Mouse (Mus musculus) limb, embryonic 13.5 days (tissue): ENCODE measurements around the gene Ap2b1. TPM values are rescaled to one million over a fixed set of nuclear protein-coding genes. Genes with fewer than 3 reads are reported as not detected.
A peak's percentile ranks its signal among the peaks of the same experiment; 100 is the strongest.

Experiments used
- ATAC-seq: fragments of 200-750 bp; cut with Nextera tagmentation; 2 replicates; pipeline ENCODE4 v1.8.0; 2017; ENCODE audit warnings: low read depth, moderate number of reproducible peaks, moderate TSS enrichment; ENCODE audit not compliant: low FRiP score
- H3K27ac ChIP-seq: fragments of 300-500 bp; sonication (generic); 2 replicates; pipeline ENCODE4 v1.5.1; 2015; ENCODE audit warnings: inconsistent platforms, mild to moderate bottlenecking, moderate library complexity
- H3K27me3 ChIP-seq: fragments of 300-500 bp; sonication (generic); 2 replicates; pipeline ENCODE4 v1.6.1; 2015; ENCODE audit warnings: mild to moderate bottlenecking, inconsistent platforms
- H3K36me3 ChIP-seq: fragments of 300-500 bp; sonication (generic); 2 replicates; pipeline ENCODE4 v1.6.1; 2015; ENCODE audit warnings: inconsistent platforms, mild to moderate bottlenecking, moderate library complexity
- H3K4me1 ChIP-seq: fragments of 300-500 bp; sonication (generic); 2 replicates; pipeline ENCODE4 v1.6.1; 2015; ENCODE audit warnings: inconsistent platforms
- H3K4me2 ChIP-seq: fragments of 300-500 bp; sonication (generic); replicated peaks from 2 replicates; pipeline ENCODE4 v1.6.1; 2015; ENCODE audit warnings: inconsistent platforms, mild to moderate bottlenecking, moderate library complexity
- H3K4me3 ChIP-seq: fragments of 300-500 bp; sonication (generic); 2 replicates; pipeline ENCODE4 v1.5.1; 2015; ENCODE audit warnings: moderate library complexity, mild to moderate bottlenecking, inconsistent platforms
- H3K9ac ChIP-seq: fragments of 300-500 bp; sonication (generic); 2 replicates; pipeline ENCODE4 v1.6.1; 2015; ENCODE audit warnings: mild to moderate bottlenecking, inconsistent platforms
- H3K9me3 ChIP-seq: fragments of 300-500 bp; sonication (generic); 2 replicates; pipeline ENCODE4 v1.6.1; 2016; ENCODE audit warnings: inconsistent platforms
- WGBS: fragments of 180-500 bp; shearing (Covaris S2); methylation state at CpG from one replicate; pipeline ENCODE4 v1.1.7; 2015; 5-methylcytosine and 5-hydroxymethylcytosine counted together
- polyA plus RNA-seq: library from polyadenylated mRNA; unstranded; fragments of >200 nt; fragmentation: Nextera tagmentation; extraction: Ambion mirVana; gene quantifications from 2 replicates; pipeline ENCODE4 v1.2.1, GENCODE M21; 2015

The Ap2b1 gene
- polyA plus RNA-seq, 1 experiment from 2014 or later: 57.8 TPM

DNA sequence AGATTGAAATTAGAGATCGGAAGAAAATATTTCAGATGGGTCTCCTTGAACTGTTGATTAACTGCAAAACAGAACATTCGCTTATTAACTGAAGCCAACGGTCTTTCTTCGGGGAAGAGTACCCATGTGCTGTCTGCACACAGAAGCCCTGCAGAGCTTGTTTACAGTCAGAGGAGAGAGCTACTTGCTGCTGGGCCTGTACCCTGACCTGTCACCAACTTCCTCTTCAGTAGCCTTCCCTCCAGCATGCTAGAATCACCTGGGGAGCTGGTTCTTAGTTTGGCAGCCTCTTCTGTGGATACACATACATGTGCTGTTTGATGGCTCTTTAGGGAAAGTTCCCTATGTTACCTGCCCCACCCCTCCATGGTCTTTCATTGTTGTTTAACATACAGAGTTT lies 13.2 kb upstream of the Ap2b1 start:
- 93% methylated on average over 4 of the region's 4 CpGs for WGBS
- Histone ChIP-seq H3K4me1 (0 out of 2 replicates have a peak, but pooled peaks cover 3% of the 10 kb centered on the region), H3K9ac (no peak overlapping the region)

DNA sequence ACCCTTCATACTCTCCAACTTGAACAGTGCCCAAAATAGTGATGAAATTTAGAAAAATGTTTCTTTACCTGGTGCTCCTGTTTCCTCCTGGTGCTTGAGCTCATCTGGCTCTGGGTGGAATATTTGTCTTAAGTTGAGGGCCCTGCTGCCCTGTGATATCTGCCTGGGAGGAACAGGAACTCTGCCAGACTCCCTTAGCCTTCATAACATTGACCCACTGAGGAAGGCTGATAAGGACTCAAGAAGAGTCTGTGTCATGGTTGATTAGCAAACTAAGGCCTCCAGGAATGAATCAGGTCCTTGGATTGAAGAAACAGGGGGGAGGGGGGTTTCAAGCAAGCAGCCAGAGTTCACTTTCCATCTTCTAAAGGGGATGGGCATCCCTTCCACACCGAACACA lies 12.3 kb upstream of the Ap2b1 start, which contains the start of gene Slfn14:
Gene Slfn14 (minus strand): TSS at position 161 of the 400 bp plus-strand sequence.
- WGBS: 92% methylated on average over 1 of the region's 1 CpGs

More for the DNA sequence above, 13.2 kb upstream of the Ap2b1 start:
- Histone ChIP-seq H3K4me3 (no peak overlapping the region), H3K36me3 (no peaks in the 10 kb centered on the region), H3K9me3 (no peaks in the 10 kb centered on the region), H3K4me2 (no peak overlapping the region), H3K27me3 (no peaks in the 10 kb centered on the region), H3K27ac (no peak overlapping the region)
- no peak for ATAC-seq

DNA sequence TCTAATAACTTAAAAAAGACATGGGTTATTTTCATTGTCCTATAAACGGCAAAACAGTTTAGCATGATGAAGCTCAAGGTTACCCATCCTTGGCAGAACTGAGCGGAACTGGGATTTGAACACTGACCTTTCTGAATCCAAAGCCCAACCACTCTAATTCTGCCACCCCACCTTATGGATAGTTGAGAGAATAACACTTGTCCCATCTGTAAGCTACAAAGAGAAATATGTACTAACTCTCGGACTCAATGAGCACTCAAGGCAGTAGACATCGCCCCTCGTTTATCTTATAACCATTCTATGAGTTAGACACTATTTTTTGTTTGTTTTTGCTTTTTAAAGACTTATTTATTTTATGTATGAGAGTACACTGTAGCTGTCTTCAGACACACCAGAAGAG lies 9.8 kb upstream of the Ap2b1 start:
- Histone ChIP-seq H3K27me3 (no peaks in the 10 kb centered on the region), H3K9ac (no peak overlapping the region), H3K9me3 (no peaks in the 10 kb centered on the region), H3K4me1 (peaks cover 24% of the 10 kb centered on the region), H3K27ac (no peak overlapping the region), H3K36me3 (no peaks in the 10 kb centered on the region), H3K4me2 (no peak overlapping the region), H3K4me3 (no peak overlapping the region)
- WGBS: 89% methylated on average over 5 of the region's 5 CpGs
- no peak for ATAC-seq

More for the DNA sequence above, 12.3 kb upstream of the Ap2b1 start, which contains the start of gene Slfn14:
- Histone ChIP-seq H3K4me1 (0 out of 2 replicates have a peak, but pooled peaks cover 7% of the 10 kb centered on the region), H3K4me3 (no peak within 1 kb of the TSS), H3K9ac (no peak within 1 kb of the TSS), H3K36me3 (no peaks in the 10 kb centered on the region), H3K27me3 (no peaks in the 10 kb centered on the region), H3K4me2 (no peak within 1 kb of the TSS), H3K9me3 (no peaks in the 10 kb centered on the region), H3K27ac (no peak within 1 kb of the TSS)
- no peak for ATAC-seq

DNA sequence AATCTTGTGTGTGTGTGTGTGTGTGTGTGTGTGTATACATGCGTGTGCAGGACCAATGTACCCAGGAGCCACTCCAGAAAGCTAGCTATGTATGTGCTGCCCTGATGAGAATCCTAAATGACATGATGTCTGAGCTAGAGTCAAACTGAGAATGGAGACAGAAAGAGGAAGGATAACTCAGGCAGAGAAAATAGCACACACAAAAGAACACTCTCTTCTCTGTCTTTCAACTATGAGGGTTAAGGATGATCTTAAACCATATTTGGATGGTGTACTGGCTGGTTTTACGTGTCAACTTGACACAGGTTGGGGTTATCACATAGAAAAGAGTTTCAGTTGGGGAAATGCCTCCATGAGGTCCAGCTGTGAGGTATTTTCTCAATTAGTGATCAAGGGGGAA lies 9.2 kb upstream of the Ap2b1 start:
- no peak overlapping the region for H3K27ac ChIP-seq
- H3K36me3 ChIP-seq: no peaks in the 10 kb centered on the region
- H3K4me1 ChIP-seq: peaks cover 26% of the 10 kb centered on the region
- 70% methylated on average over 2 of the region's 2 CpGs for WGBS
- no peak for ATAC-seq
- no peak overlapping the region for H3K4me3 ChIP-seq
- H3K9me3 ChIP-seq: no peaks in the 10 kb centered on the region
- H3K4me2 ChIP-seq: no peak overlapping the region
- 0 out of 2 replicates have a peak overlapping the region, but pooled peaks have one; percentile 8 for H3K9ac ChIP-seq
- H3K27me3 ChIP-seq: no peaks in the 10 kb centered on the region

DNA sequence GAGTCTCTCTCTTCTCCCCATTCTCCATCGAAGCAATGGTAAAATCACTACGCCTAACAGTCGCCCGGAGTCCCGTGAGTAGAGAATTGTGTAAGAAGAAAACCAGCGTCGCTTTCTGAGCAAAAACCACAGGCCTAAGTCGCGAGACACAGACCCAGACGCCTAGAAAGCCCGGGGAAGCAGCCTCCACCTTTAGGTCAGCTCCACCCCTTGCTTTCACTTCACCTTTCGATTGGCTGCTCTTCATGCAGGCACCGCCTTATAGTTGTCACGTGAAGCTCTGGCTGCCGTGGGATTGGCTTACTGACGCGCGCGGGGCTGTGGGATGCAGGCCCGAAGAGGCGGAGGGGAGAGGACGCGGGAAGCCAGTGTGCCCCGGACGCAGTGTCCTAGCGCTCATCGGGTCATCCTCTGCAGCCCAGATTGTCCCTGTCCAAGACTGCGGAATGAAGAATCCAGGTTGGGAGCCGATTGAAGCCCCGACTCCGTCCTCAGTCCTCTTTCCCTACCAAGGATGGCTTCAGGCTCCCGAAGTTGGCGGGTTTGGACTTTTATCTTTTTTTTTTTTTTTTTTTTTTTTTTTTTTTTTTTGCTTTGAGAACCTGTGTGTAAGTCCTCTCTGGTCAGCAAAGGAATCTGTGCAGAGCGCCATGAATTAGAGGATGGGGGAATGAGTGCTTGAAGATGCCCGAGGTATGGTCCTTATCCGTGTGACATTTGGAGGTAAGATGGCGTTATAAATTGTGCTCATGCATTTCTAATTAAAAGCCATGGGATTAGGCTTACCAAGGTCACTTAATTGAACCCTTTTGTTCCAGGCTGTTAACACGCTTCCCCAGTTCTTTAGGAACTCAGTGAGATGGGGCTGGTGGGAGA lies 7.2 kb upstream of the Ap2b1 start:
- no peaks in the 10 kb centered on the region for H3K27me3 ChIP-seq
- WGBS: under 1% methylated on average over 38 of the region's 38 CpGs

DNA sequence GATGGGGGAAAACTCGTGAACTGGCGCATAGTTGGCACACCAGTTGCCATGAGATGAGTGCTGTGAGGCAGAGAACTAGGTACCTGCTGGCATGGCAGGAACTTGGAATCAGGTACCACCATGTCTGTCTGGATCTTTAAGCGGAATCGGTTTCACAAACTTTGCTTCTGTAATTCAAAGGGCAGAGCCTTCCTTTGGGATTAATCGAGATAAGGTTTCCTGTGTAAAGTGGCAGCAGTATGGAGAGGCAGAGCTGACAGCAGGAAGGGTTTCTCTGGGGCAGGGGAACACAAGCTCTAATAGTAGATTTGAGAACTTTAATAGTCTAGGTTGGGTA lies 6.6 kb upstream of the Ap2b1 start:
- Histone ChIP-seq H3K9ac (peak overlapping the region; percentile 85), H3K27me3 (no peaks in the 10 kb centered on the region), H3K4me2 (peak overlapping the region; percentile 92), H3K4me1 (peaks cover 29% of the 10 kb centered on the region), H3K4me3 (peak overlapping the region; percentile 72), H3K36me3 (peaks cover 23% of the 10 kb centered on the region), H3K9me3 (no peaks in the 10 kb centered on the region), H3K27ac (0 out of 2 replicates have a peak overlapping the region, but pooled peaks have one; percentile 83)
- no peak for ATAC-seq
- WGBS: 2% methylated on average over 5 of the region's 5 CpGs

More for the DNA sequence above, 7.2 kb upstream of the Ap2b1 start:
- peak overlapping the region; percentile 92 for H3K4me2 ChIP-seq
- H3K27ac ChIP-seq: peak overlapping the region; percentile 83
- peak; percentile 100 for ATAC-seq
- H3K4me3 ChIP-seq: peak overlapping the region; percentile 72
- H3K9me3 ChIP-seq: no peaks in the 10 kb centered on the region
- H3K4me1 ChIP-seq: peaks cover 26% of the 10 kb centered on the region
- peaks cover 17% of the 10 kb centered on the region for H3K36me3 ChIP-seq
- peak overlapping the region; percentile 85 for H3K9ac ChIP-seq

DNA sequence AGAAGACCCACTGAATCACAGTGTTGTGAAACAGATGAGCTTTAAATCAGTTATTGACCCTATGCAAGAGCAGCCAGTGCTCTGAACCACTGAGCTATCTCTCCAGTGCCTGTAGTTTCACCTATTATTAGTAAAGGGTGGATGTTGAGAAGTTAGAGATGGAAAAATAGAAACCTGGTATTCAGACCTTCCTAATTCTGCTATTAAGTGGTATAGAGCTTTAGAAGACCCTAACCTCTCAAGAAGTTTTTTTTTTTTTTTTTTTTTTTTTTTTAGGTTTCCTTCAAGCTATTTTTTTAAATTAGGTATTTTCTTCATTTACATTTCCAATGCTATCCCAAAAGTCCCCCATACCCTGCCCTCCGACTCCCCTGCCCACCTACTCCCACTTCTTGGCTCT lies 5.6 kb upstream of the Ap2b1 start:
- peak overlapping the region; percentile 85 for H3K9ac ChIP-seq

DNA sequence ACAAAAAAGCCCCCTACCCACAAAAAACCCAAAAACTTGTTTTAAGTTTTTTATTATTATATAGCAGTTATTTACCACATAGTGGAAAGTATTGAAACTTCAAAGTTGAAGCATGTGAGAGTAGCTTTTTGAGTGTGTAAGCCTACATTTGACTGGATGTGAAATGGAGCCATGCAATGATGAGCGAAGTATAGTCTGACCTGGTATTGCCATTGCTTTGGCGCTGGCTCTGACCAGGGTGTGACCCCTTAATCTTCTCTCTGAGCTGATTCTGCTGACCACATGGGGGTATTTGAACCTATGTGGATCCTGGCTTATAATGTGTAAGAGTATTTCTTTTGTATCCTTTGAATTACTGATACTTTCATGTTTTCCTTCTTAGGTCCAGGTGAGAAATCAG lies 4.7 kb upstream of the Ap2b1 start:
- H3K9ac ChIP-seq: no peak overlapping the region
- ATAC-seq: no peak
- peaks cover 27% of the 10 kb centered on the region for H3K36me3 ChIP-seq
- H3K4me1 ChIP-seq: peaks cover 39% of the 10 kb centered on the region
- peak overlapping the region; percentile 92; the same call in 1 of the 2 replicates for H3K4me2 ChIP-seq
- H3K4me3 ChIP-seq: no peak overlapping the region
- no peaks in the 10 kb centered on the region for H3K9me3 ChIP-seq
- H3K27ac ChIP-seq: no peak overlapping the region
- H3K27me3 ChIP-seq: no peaks in the 10 kb centered on the region
- 98% methylated on average over 2 of the region's 2 CpGs for WGBS

More for the DNA sequence above, 5.6 kb upstream of the Ap2b1 start:
- 83% methylated on average over 1 of the region's 1 CpGs for WGBS
- Histone ChIP-seq H3K4me3 (peak overlapping the region; percentile 72), H3K9me3 (no peaks in the 10 kb centered on the region), H3K4me2 (peak overlapping the region; percentile 92), H3K36me3 (peaks cover 27% of the 10 kb centered on the region), H3K27me3 (no peaks in the 10 kb centered on the region), H3K4me1 (peaks cover 38% of the 10 kb centered on the region), H3K27ac (no peak overlapping the region)
- no peak for ATAC-seq

DNA sequence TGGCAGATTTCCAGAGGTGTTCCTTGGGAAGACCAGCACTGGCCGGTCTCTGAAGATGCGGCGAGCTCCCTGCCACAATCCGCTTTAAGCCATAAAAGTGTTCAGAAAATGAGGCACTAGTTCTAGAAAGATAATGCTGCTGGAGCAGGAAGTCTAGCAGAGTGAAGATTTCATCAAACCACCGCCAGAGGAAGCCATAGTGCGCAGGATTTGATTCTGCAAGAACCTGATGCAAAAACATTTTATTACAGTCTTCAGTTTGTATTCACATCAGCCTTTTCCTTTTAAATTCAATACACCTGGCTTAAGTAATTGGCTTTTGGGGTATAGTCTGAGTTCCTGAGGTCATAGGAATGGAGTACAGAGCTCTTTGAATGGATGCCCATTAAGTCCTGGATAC lies 1.0 kb upstream of the Ap2b1 start:
- WGBS: 68% methylated on average over 6 of the region's 6 CpGs
- Histone ChIP-seq H3K27me3 (no peaks in the 10 kb centered on the region), H3K27ac (peak overlapping the region; percentile 91; the same call in 1 of the 2 replicates), H3K9me3 (no peaks in the 10 kb centered on the region), H3K4me3 (peak overlapping the region; percentile 78), H3K9ac (peak overlapping the region; percentile 83), H3K4me2 (peak overlapping the region; percentile 75), H3K36me3 (peaks cover 27% of the 10 kb centered on the region), H3K4me1 (peaks cover 33% of the 10 kb centered on the region)
- ATAC-seq: no peak

DNA sequence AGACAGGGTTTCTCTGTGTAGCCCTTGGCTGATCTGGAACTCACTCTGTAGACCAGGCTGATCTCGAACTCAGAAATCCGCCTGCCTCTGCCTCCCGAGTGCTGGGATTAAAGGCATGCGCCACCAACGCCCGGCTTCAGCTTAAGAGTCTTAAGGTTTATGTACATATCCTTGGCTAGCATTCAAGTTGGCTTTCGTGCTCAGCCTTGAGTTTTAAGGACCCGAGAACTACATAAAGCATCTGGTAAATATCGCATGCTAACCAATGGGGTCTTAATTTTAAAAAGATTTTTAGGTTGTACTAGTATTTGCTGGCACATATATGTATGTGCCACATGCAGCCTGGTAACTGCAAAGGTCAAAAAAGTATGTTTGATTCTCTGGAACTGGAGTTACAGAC lies 900 bp downstream of the Ap2b1 start:
- Histone ChIP-seq H3K4me1 (peaks cover 37% of the 10 kb centered on the region), H3K4me3 (no peak overlapping the region), H3K9me3 (no peaks in the 10 kb centered on the region), H3K36me3 (peaks cover 27% of the 10 kb centered on the region), H3K9ac (no peak overlapping the region), H3K27ac (no peak overlapping the region), H3K27me3 (no peaks in the 10 kb centered on the region), H3K4me2 (peak overlapping the region; percentile 75)
- ATAC-seq: no peak
- WGBS: 87% methylated on average over 9 of the region's 9 CpGs

DNA sequence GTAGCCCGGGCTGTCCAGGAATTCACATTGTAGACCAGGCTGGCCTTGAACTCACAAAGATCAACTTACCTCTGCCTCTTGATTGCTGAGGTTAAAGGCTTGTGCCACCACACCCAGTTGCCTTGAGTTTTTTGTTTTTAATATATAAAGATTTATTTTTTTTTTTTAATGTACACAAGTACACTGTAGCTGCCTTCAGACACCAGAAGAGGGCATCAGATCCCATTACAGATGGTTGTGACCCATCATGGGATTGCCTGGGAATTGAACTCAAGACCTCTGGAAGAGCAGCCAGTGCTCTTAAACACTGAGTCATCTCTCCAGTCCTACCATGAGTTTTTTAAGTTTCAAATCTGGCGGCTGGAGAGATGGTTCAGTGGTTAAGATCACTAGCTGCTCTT lies 2.6 kb downstream of the Ap2b1 start:
- no peak overlapping the region for H3K9ac ChIP-seq
- no peaks in the 10 kb centered on the region for H3K27me3 ChIP-seq
- WGBS: 61% methylated on average over 2 of the region's 2 CpGs
- peaks cover 44% of the 10 kb centered on the region for H3K4me1 ChIP-seq
- ATAC-seq: no peak
- H3K27ac ChIP-seq: no peak overlapping the region
- no peaks in the 10 kb centered on the region for H3K9me3 ChIP-seq
- 0 out of 2 replicates have a peak overlapping the region, but pooled peaks have one; percentile 83 for H3K4me2 ChIP-seq
- H3K4me3 ChIP-seq: no peak overlapping the region
- H3K36me3 ChIP-seq: peaks cover 13% of the 10 kb centered on the region

DNA sequence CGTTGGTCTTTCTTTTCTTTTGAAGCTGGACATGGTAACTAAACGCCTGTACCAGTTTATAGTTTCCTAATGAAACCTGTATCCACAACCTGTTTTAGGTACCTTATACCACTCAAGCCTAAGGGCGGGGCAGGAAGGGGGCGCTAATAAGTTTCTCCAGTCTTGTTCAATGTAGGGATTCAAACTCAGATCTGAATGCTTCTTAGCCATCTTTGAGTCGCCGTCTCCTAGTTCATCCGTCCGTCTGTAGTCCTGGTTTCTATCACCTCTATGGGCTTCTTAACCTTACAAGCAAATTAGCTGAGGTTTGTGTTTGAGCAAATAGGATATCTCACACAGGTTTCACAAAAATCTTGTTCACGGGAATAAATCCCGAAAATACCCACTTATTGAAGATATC lies 3.3 kb downstream of the Ap2b1 start:
- 6% methylated on average over 10 of the region's 10 CpGs for WGBS
- peaks cover 6% of the 10 kb centered on the region for H3K36me3 ChIP-seq
- ATAC-seq: no peak
- H3K9me3 ChIP-seq: no peaks in the 10 kb centered on the region
- H3K4me1 ChIP-seq: peaks cover 42% of the 10 kb centered on the region
- H3K27ac ChIP-seq: peak overlapping the region; percentile 95
- H3K4me3 ChIP-seq: peak overlapping the region; percentile 92
- peak overlapping the region; percentile 91 for H3K9ac ChIP-seq
- H3K27me3 ChIP-seq: no peaks in the 10 kb centered on the region
- H3K4me2 ChIP-seq: peak overlapping the region; percentile 83
